Mouse (Mus musculus) testis, adult 2 months (tissue): ENCODE data around the gene Enpp7. TPM values are rescaled to one million over a fixed set of nuclear protein-coding genes. Genes with fewer than 3 reads are reported as not detected.
A peak's percentile ranks its signal among the peaks of the same experiment; 100 is the strongest.

ENCODE experiments used
- H3K27ac ChIP-seq: fragments of 200-500 bp; 2 replicates; pipeline ENCODE4 v1.5.1; 2012; ENCODE audit warnings: low read depth, low read length; ENCODE audit not compliant: control insufficient read depth, insufficient read depth
- H3K27me3 ChIP-seq: fragments of 200-500 bp; 2 replicates; pipeline ENCODE4 v1.6.1; 2012; ENCODE audit warnings: mild to moderate bottlenecking, low read length, moderate library complexity; ENCODE audit not compliant: control insufficient read depth, insufficient read depth
- H3K36me3 ChIP-seq: fragments of 200-500 bp; 2 replicates; pipeline ENCODE4 v1.6.1; 2012; ENCODE audit warnings: mild to moderate bottlenecking, low read length; ENCODE audit not compliant: control insufficient read depth, insufficient read depth
- H3K4me1 ChIP-seq: fragments of 200-500 bp; 2 replicates; pipeline ENCODE4 v1.6.1; 2012; ENCODE audit warnings: low read length; ENCODE audit not compliant: control insufficient read depth, insufficient read depth
- H3K4me3 ChIP-seq: fragments of 200-500 bp; 2 replicates; pipeline ENCODE4 v1.5.1; 2012; ENCODE audit warnings: low read depth, mild to moderate bottlenecking, low read length, moderate library complexity, mixed read lengths; ENCODE audit not compliant: control insufficient read depth
- CTCF ChIP-seq: fragments of 200-500 bp; IDR thresholded peaks from 2 replicates; pipeline ENCODE4 v1.5.1; 2012; ENCODE audit warnings: low read depth, mild to moderate bottlenecking, inconsistent platforms, low read length, moderate library complexity; ENCODE audit not compliant: control insufficient read depth, insufficient read depth, insufficient replicate concordance
- POLR2A ChIP-seq: fragments of 200-500 bp; IDR thresholded peaks from 2 replicates; pipeline ENCODE4 v1.6.1; 2012; ENCODE audit warnings: low read depth, mild to moderate bottlenecking, inconsistent platforms, low read length, moderate library complexity; ENCODE audit not compliant: control insufficient read depth
- polyA plus RNA-seq: library from polyadenylated mRNA; depleted of rRNA; stranded (reverse); fragments of >200 nt; gene quantifications from 2 replicates; pipeline ENCODE4 v1.2.3, GENCODE M21; 2012; rRNA removed

Gene Enpp7
- polyA plus RNA-seq, 1 experiment = not detected

DNA sequence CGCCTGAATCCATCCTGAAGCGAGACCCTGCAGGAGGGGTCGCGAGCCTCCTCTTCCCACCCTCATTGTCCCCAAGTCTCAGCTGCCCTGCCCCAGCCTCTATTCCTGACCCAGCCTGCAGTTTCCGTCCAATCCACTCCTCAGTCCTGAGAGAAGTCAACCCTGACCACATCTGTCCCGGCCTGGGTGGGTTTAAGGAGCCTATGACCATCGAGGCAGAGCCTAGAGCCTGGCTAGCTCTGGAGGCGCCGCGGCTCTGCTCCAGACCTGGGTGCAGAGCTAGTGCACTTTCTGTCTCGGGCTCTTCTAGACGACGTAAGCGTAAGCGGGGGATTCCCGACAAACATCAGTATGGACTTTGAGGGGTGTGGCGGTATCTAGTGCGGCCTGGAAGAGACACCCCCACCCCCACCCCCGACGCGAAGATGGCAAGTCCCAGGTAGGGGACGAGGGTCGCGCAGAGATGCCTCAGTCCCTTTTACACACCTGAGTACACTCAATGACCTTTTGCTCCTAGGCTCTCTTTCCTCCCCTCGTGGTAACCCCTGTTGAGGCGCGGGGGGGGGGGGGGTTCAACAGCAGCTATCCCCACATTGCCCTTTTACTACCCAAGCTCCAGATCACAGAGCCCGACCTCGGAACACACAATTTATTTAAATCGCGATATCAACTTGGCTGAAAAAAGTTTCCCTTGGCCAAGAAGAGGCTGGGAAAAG, 53.9 kb downstream of the Enpp7 start:
- peaks cover 3% of the 10 kb centered on the region for H3K27me3 ChIP-seq
- H3K4me3 ChIP-seq = peak overlapping the region; percentile 84
- no peak overlapping the region for H3K27ac ChIP-seq
- TF ChIP-seq POLR2A (no peak), CTCF (no peak)
- H3K4me1 ChIP-seq = peaks cover 46% of the 10 kb centered on the region
- no peaks in the 10 kb centered on the region for H3K36me3 ChIP-seq

Other genes with a start within 250 kb of the Enpp7 start
- 0.28 and 1.4 TPM in 2 replicates for gene Rbfox3, start 76.6 kb upstream of the Enpp7 start, polyA plus RNA-seq
- 2.3 and 2.4 TPM in 2 replicates for gene Cbx2, start 34.8 kb downstream of the Enpp7 start, polyA plus RNA-seq
- 0.53 and 0.79 TPM in 2 replicates for gene Cbx8, start 52.8 kb downstream of the Enpp7 start, polyA plus RNA-seq
- gene Cbx4, start 98.0 kb downstream of the Enpp7 start, polyA plus RNA-seq = 3.3 and 3.8 TPM in 2 replicates
- 1.1 and 1.2 TPM in 2 replicates for gene Tbc1d16, start 240.3 kb downstream of the Enpp7 start, polyA plus RNA-seq
- 73.2 and 78.5 TPM in 2 replicates for gene Ccdc40, start 240.4 kb downstream of the Enpp7 start, polyA plus RNA-seq